Mouse (Mus musculus): ENCODE data around the gene Kctd18. TPM values are rescaled to one million over a fixed set of nuclear protein-coding genes. Genes with fewer than 3 reads are reported as not detected.
A peak's percentile ranks its signal among the peaks of the same experiment; 100 is the strongest.

Gene Kctd18
- total RNA-seq, 1 experiment from 2014 or later: 10.7 TPM

DNA sequence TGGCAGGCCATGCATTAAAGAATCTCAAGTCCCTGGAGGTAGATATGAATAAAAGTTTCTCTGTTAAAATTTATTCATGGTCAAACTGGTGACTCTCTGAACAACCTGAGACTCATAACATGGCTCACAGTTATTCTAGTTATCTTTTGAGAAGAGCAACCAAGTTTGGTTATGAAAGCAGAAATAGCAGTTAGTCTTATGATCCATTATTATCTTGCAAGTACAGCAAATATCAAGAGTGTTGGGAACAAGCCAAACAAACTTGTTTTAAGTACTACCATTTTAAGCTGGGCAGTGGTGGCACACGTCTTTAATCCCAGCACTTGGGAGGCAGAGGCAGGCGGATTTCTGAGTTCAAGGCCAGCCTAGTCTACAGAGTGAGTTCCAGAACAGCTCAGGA, 27.5 kb downstream of the Kctd18 start:
- DNase-seq: no peak

DNA sequence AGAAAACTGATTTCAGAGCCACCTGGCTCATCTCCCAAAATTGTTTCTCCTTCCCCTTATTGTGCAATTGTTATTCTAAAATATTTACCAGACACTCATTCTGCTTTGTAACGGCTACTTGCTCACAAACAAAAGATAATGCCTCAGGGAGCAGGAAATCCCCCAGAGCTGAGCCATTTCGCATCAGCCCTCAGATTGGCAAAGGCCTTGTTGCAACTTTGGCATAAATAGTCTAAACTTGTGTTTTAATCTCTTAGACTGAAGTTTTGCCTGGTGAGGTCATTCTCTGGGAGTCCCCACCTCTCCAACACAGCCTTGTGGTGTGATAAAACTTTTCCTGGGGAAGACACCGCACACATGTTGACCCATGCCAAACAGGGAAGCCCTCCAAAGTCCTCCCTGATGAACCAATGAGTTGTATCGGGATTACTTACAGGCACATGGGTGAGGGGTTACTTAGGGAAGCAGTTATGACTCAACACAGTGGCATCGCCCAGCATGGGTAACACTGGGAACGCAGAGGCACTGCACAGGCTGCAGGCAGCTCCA, 29.6 kb downstream of the Kctd18 start:
- DNase-seq: peak; percentile 12

- DNase-seq: no peak
Measured at GRCm38 (mm10) chr1:57976860-57977259, 41.9 kb downstream of the Kctd18 start.

DNA sequence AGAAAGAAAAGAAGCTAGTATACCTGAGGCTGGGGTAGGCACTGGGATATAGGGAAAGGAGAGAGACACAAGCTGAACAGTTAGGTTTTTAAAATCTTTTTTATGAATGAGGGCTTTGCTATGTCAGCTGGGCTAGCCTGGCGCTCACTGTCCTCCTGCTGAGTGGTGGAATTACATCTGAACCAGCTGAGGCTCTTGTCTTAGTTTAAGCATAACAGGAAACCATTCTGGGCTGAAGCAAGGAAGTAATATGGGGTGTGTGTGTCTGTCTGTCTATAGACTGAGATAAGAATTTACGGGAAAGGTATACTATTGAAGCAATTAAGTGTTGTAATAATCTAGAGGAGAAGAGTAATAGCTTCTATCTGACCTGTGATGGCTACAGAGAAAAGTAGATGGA, 47.2 kb downstream of the Kctd18 start:
- DNase-seq: no peak

- DNase-seq: peak; percentile 98
Measured at GRCm38 (mm10) chr1:57969327-57970271, 49.2 kb downstream of the Kctd18 start.

DNA sequence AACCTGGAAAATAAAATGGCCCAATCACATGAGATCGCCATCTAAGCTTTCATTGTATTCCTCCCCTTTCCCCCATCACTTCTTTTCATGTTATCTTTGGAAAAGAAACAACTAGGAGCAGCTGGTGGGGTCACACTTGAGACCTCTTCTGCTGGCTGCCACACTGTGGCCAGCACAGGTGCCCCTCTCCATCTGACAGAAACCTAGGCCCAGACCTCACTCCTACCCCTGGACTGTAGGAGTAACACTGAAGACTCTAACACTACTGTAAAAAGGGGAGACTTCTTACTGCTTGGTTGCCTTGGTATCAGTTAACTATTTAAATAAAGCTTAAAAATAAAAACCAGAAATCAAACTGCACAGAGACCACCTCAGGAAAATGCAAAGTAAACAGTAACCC, 63.0 kb downstream of the Kctd18 start:
- DNase-seq: no peak

- DNase-seq: no peak
Measured at GRCm38 (mm10) chr1:57954376-57954765, 64.4 kb downstream of the Kctd18 start.

DNA sequence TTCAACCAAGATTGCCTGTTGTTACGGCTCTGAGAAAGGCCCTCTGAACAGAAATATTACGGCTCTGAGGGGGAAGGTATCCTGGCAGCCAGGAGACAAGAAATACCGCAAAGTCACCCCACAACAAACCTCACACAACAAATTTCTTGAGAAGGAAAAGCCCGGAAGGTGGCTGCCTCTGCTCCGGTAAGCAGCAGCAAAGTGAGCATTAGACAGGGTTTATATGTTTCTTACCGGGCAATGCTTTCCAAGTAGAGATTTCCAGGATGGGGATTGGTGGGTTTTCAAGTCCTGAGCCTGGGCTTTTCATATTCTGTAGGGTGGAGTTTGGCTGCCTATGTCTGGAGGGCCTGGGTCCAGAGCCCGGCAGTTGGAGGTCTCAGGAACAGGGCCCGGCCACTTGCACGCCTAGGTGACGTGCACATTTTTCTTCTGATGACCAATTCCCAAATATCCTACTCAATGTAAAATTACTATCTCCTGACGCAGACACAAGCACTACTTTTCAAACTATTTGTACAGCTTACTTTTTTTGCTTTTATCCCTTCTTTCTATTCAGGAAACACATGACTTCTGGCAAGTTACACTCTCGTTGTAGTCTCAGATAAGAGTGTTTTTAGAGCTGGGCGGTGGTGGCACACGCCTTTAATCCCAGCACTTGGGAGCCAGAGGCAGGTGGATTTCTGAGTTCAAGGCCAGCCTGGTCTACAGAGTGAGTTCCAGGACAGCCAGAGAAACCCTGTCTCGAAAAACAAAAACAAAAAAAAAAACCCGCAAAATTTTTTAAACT, 65.0 kb downstream of the Kctd18 start:
- DNase-seq: no peak

DNA sequence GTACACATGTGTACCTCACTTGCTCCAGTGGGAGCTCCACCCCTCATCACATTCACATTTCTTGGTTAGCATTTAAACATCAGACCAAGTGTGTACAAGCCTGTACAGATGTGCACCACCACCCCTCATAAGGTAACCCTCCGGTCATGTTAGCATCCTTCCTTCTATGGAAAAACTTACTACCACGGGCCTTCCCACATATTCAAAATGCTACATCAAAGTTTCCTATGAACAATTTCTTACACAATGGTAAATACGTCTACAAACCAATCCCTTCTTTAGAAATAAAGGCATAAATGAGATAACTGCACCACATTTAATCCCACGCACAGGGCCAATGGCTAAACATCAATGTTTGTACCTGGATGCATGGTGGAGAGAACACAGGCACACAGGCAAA, 66.2 kb downstream of the Kctd18 start:
- DNase-seq: no peak

GRCm38 (mm10) chr1:57949716-57950115, 69.0 kb downstream of the Kctd18 start:
- no peak for DNase-seq

- DNase-seq: peak; percentile 37
Measured at GRCm38 (mm10) chr1:57949195-57949594, 69.6 kb downstream of the Kctd18 start.

- no peak for DNase-seq
Measured at GRCm38 (mm10) chr1:57947552-57948347, 71.0 kb downstream of the Kctd18 start.

GRCm38 (mm10) chr1:57942215-57942614, 76.5 kb downstream of the Kctd18 start:
- DNase-seq: no peak

DNA sequence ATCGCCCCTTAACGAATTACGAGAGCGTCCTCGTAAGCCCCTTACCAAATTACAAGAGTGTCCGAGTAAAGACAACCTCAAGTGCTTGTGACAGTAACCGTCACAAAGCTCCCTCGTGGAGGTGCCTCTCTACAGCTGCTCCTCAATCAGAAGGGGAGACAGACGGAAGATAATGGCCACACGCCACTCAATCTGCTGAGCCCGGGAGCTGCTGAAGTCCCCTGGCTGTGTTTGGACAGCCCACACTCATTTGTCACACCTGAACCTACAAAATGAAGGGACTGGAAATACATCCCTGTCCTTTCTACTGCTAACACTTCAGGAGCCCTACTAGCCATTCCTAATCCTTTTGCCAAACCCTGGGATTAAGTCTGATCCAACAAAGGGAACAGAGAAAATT, 77.0 kb downstream of the Kctd18 start:
- no peak for DNase-seq

GRCm38 (mm10) chr1:57941095-57941494, 77.7 kb downstream of the Kctd18 start:
- no peak for DNase-seq

- no peak for DNase-seq
Measured at GRCm38 (mm10) chr1:57940691-57941090, 78.1 kb downstream of the Kctd18 start.

DNA sequence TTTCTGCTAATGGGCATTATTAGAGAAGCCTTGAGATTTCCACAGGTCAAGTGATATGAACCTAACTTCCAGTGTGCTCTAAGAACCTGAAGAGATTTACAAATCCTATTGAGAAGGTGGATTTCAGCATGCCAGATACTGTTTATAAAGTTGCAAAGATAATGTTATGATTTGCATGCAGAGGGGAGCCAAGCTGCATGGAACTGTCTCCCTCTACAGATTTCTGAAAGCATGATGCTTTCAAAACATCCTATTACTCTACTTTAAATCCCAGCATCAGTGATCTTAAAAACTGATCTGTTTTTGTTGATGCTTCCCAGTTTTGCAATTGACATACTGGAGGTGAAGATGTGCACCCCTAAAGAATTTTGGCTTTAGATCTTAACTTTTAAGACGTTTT, 84.5 kb downstream of the Kctd18 start:
- DNase-seq: no peak

DNA sequence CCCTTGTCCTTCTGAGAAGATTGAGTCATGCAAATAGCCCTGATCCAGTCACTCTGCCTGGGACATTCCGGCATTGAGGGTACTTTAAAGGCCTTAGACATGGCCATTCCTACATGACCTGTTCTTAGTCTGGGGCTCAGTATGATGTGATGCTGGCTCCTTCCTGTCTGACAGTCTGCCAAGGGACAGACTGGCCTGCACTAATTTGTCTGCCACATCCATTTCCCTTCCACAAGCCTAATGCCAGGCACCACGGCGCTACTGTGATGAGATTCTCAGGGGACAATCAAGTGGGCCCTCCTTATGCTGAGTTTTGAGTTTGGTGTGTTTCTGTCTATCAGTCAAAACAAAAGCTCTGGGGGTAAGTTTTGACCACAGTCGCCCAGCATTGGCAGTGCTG, 100.2 kb downstream of the Kctd18 start:
- peak; percentile 5 for DNase-seq

DNA sequence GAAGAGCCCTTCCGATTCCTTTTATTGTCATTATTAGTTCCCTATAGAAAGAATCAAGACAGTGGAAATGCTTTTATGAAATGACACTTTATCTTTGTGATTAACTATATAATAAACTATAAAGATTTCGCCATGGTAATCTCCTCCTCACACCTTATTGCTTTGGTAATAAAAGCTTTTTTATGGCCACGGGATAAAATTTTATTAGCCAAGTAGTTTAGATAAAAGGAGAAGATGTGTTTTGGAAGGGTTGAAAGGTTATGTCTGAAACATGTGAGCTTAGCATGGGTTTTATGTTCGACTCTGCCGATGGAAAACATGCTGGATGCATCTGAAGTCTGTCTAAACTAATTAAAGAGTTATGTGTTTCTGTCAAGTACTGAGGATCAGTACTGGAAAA, 101.4 kb downstream of the Kctd18 start:
- no peak for DNase-seq

DNA sequence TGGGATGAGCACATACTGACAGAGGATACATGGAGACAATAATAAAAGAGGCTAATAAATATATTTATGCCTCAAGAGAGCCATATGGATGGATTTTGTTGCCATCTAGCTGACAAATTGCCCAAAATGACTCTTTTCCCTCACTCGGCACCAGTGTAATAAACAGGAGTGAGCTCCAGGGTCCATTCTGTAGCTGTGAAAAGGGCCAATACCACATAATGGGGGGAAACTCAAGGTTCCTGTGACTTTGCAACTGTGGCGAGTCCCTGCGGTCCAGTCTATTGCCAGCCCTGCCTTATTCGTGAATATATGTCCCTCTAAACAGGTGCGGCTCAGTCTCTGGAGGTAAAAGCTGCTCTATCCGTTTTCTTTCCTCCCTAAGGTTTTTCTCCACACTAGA, 107.2 kb downstream of the Kctd18 start:
- DNase-seq: no peak

- no peak for DNase-seq
Measured at GRCm38 (mm10) chr1:57906312-57906711, 112.4 kb downstream of the Kctd18 start.

GRCm38 (mm10) chr1:57905912-57906311, 112.8 kb downstream of the Kctd18 start:
- DNase-seq: no peak

Measured in adrenal gland, postnatal 14 days (tissue).